Mouse (Mus musculus) hindbrain, embryonic 11.5 days (tissue): ENCODE measurements around the gene Tnfsf9. TPM values are rescaled to one million over a fixed set of nuclear protein-coding genes. Genes with fewer than 3 reads are reported as not detected.
A peak's percentile ranks its signal among the peaks of the same experiment; 100 is the strongest.
"Not testable (repeated sequence)": the region's sequence is repeated elsewhere in the genome, so short reads cannot be mapped to it uniquely, and the experiment has no call there.

Source experiments
- ATAC-seq: fragments of 200-750 bp; cut with Nextera tagmentation; 2 replicates; pipeline ENCODE4 v1.8.0; 2017; ENCODE audit warnings: mild to moderate bottlenecking, moderate TSS enrichment, moderate library complexity; ENCODE audit not compliant: low FRiP score
- DNase-seq: peaks from one replicate; pipeline ENCODE4 v3.0.0-alpha.2; 2015; ENCODE audit warnings: low spot score
- H3K27ac ChIP-seq: fragments of 300-500 bp; sonication (generic); 2 replicates; pipeline ENCODE4 v1.5.1; 2014; ENCODE audit warnings: mild to moderate bottlenecking, low read depth, low read length
- H3K27me3 ChIP-seq: fragments of 300-500 bp; sonication (generic); 2 replicates; pipeline ENCODE4 v1.6.1; 2014; ENCODE audit warnings: mild to moderate bottlenecking, low read length, moderate library complexity, mixed read lengths; ENCODE audit not compliant: control insufficient read depth, insufficient read depth
- H3K36me3 ChIP-seq: fragments of 300-500 bp; sonication (generic); 2 replicates; pipeline ENCODE4 v1.6.1; 2014; ENCODE audit warnings: mild to moderate bottlenecking, low read length, moderate library complexity, mixed read lengths; ENCODE audit not compliant: control insufficient read depth, insufficient read depth
- H3K4me1 ChIP-seq: fragments of 300-500 bp; sonication (generic); replicated peaks from 2 replicates; pipeline ENCODE4 v1.6.1; 2014; ENCODE audit warnings: low read length, mixed read lengths; ENCODE audit not compliant: control insufficient read depth, insufficient read depth
- H3K4me2 ChIP-seq: fragments of 300-500 bp; sonication (generic); replicated peaks from 2 replicates; pipeline ENCODE4 v1.6.1; 2014; ENCODE audit warnings: mild to moderate bottlenecking, low read depth, low read length
- H3K4me3 ChIP-seq: fragments of 300-500 bp; sonication (generic); 2 replicates; pipeline ENCODE4 v1.5.1; 2014; ENCODE audit warnings: low read depth, low read length
- H3K9ac ChIP-seq: fragments of 300-500 bp; sonication (generic); 2 replicates; pipeline ENCODE4 v1.6.1; 2014; ENCODE audit warnings: low read depth, low read length
- H3K9me3 ChIP-seq: fragments of 300-500 bp; sonication (generic); 2 replicates; pipeline ENCODE4 v1.6.1; 2016; ENCODE audit warnings: low read length; ENCODE audit not compliant: control insufficient read depth
- WGBS: fragments of 180-500 bp; shearing (Covaris S2); extraction: QIAGEN DNeasy Blood & Tissue Kit; methylation state at CpG from one replicate; pipeline ENCODE4 v1.1.7; 2014; 5-methylcytosine and 5-hydroxymethylcytosine counted together
- polyA plus RNA-seq: library from polyadenylated mRNA; unstranded; fragments of >200 nt; fragmentation: Nextera tagmentation; extraction: Ambion mirVana; gene quantifications from 2 replicates; pipeline ENCODE4 v1.2.1, GENCODE M21; 2014

Tnfsf9 gene
- polyA plus RNA-seq, 1 experiment from 2014 or later: 7.6 TPM

- no peaks in the 10 kb centered on the region for H3K9me3 ChIP-seq
- no peaks in the 10 kb centered on the region for H3K27me3 ChIP-seq
- H3K4me3 ChIP-seq: no peak overlapping the region
- DNase-seq (peak; percentile 45), ATAC-seq (peak; percentile 73)
- no peak overlapping the region for H3K27ac ChIP-seq
- no peaks in the 10 kb centered on the region for H3K4me1 ChIP-seq
- no peak overlapping the region for H3K9ac ChIP-seq
- under 1% methylated on average over 11 of the region's 11 CpGs for WGBS
- 0 out of 2 replicates have a peak overlapping the region, but pooled peaks have one; percentile 5 for H3K4me2 ChIP-seq
- H3K36me3 ChIP-seq: no peaks in the 10 kb centered on the region
Measured at GRCm38 (mm10) chr17:57118524-57119349, 13.6 kb downstream of the Tnfsf9 start.

- Histone ChIP-seq H3K36me3 (no peaks in the 10 kb centered on the region), H3K4me2 (no peak overlapping the region), H3K27me3 (no peaks in the 10 kb centered on the region), H3K9ac (no peak overlapping the region), H3K4me1 (no peaks in the 10 kb centered on the region), H3K9me3 (no peaks in the 10 kb centered on the region), H3K4me3 (no peak overlapping the region), H3K27ac (no peak overlapping the region)
- ATAC-seq (no peak), DNase-seq (no peak)
- 94% methylated on average over 2 of the region's 2 CpGs for WGBS
Measured at GRCm38 (mm10) chr17:57121856-57122255, 16.7 kb downstream of the Tnfsf9 start.

- no peaks in the 10 kb centered on the region for H3K27me3 ChIP-seq
- H3K9ac ChIP-seq: no peak overlapping the region
- no peaks in the 10 kb centered on the region for H3K36me3 ChIP-seq
- no peak overlapping the region for H3K4me3 ChIP-seq
- H3K27ac ChIP-seq: no peak overlapping the region
- H3K4me2 ChIP-seq: no peak overlapping the region
- no peaks in the 10 kb centered on the region for H3K4me1 ChIP-seq
- no peak for ATAC-seq
- H3K9me3 ChIP-seq: no peaks in the 10 kb centered on the region
- WGBS: 87% methylated on average over 11 of the region's 11 CpGs
- no peak for DNase-seq
Measured at GRCm38 (mm10) chr17:57123192-57124118, 18.3 kb downstream of the Tnfsf9 start.

- H3K27me3 ChIP-seq: no peaks in the 10 kb centered on the region
- ATAC-seq: no peak
- 81% methylated on average over 4 of the region's 4 CpGs for WGBS
- H3K4me1 ChIP-seq: no peaks in the 10 kb centered on the region
- H3K36me3 ChIP-seq: no peaks in the 10 kb centered on the region
- no peak overlapping the region for H3K4me3 ChIP-seq
- H3K27ac ChIP-seq: no peak overlapping the region
- H3K9me3 ChIP-seq: no peaks in the 10 kb centered on the region
- H3K9ac ChIP-seq: no peak overlapping the region
- no peak for DNase-seq
- H3K4me2 ChIP-seq: no peak overlapping the region
Measured at GRCm38 (mm10) chr17:57124792-57125191, 19.7 kb downstream of the Tnfsf9 start.

- Histone ChIP-seq H3K4me2 (no peak overlapping the region), H3K4me1 (no peaks in the 10 kb centered on the region), H3K27ac (no peak overlapping the region), H3K9me3 (no peaks in the 10 kb centered on the region), H3K36me3 (no peaks in the 10 kb centered on the region), H3K9ac (no peak overlapping the region), H3K4me3 (no peak overlapping the region), H3K27me3 (no peaks in the 10 kb centered on the region)
- ATAC-seq (no peak), DNase-seq (no peak)
- 79% methylated on average over 3 of the region's 3 CpGs for WGBS
Measured at GRCm38 (mm10) chr17:57125853-57126622, 20.9 kb downstream of the Tnfsf9 start.

- Histone ChIP-seq H3K27ac (no peak overlapping the region), H3K4me1 (no peaks in the 10 kb centered on the region), H3K9ac (no peak overlapping the region), H3K36me3 (no peaks in the 10 kb centered on the region), H3K4me2 (no peak overlapping the region), H3K27me3 (no peaks in the 10 kb centered on the region), H3K4me3 (no peak overlapping the region), H3K9me3 (no peaks in the 10 kb centered on the region)
- no peak for DNase-seq
- ATAC-seq: no peak
- 79% methylated on average over 1 of the region's 1 CpGs for WGBS
Measured at GRCm38 (mm10) chr17:57131793-57132192, 26.7 kb downstream of the Tnfsf9 start.

GRCm38 (mm10) chr17:57134021-57134420, 28.9 kb downstream of the Tnfsf9 start:
- WGBS: 37% methylated on average over 3 of the region's 3 CpGs
- ATAC-seq, DNase-seq, H3K9me3 ChIP-seq, H3K27ac ChIP-seq, H3K27me3 ChIP-seq, H3K4me2 ChIP-seq, H3K9ac ChIP-seq, H3K4me1 ChIP-seq, H3K36me3 ChIP-seq, H3K4me3 ChIP-seq: not testable (repeated sequence)

- H3K4me1 ChIP-seq: no peaks in the 10 kb centered on the region
- ATAC-seq: no peak
- no peak overlapping the region for H3K27ac ChIP-seq
- no peak overlapping the region for H3K4me3 ChIP-seq
- no peak overlapping the region for H3K9ac ChIP-seq
- no peak for DNase-seq
- H3K9me3 ChIP-seq: no peaks in the 10 kb centered on the region
- H3K27me3 ChIP-seq: no peaks in the 10 kb centered on the region
- 94% methylated on average over 2 of the region's 2 CpGs for WGBS
- no peaks in the 10 kb centered on the region for H3K36me3 ChIP-seq
- no peak overlapping the region for H3K4me2 ChIP-seq
Measured at GRCm38 (mm10) chr17:57134693-57135092, 29.6 kb downstream of the Tnfsf9 start.
